ENCODE assay signal across 12 mouse cellular contexts in the genomic region with DNA sequence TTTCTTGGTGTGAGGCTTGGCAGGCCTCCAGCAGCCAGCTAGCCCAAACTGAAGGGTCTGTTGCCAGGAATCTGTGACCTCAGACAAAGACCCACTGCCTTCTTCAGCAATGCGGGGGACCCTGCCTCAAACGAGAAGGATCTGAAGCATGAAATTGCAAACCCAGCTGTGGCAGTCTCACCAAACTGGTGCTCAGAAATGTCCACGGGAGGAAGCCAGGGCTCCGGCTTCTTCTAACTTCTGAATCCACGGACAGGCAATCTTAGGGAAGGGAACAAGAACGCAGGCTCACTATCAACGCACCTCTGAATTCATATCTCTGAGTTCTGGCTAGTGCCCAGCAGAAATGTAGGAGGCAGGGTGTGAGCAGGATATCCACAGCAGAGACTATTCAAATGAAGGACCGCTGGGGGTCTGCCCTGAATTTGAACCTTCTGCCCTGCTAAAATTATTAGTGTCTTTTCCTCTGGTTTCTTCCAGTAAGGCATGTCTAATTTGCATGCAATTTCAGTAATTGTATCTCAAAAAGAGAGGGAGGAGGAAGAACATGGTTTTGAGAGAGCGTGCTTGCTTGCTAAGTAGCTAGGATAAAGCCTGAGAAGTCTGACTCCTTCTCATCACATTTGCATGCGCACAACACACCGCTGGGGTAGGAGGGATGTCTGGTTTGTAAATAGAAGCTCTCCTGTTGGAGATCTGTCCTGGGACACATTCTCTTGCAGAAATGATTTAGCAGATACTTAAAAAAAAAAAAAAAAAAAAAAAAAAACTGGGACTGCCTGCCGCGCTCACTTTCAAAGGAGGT. TPM values are rescaled to one million over a fixed set of nuclear protein-coding genes. Genes with fewer than 3 reads are reported as not detected.
DNase-seq lines count a peak whose midpoint lies in the region; ATAC-seq and TF ChIP-seq lines count a peak whose summit lies in the region.
"Had no signal": no experiment of that assay in that cellular context is flagged by ENCODE, and none has a peak within 500 bp of the region (broad histone marks: within the 10 kb centered on the region; RNA-seq: fewer than 3 reads in every experiment).

No protein-coding gene starts in this region.

- DNase-seq in kidney, postnatal 0 days (ENCODE audit: low spot score), result peak; percentile 43
- DNase-seq in kidney, adult 9 months, result no peak
- DNase-seq in forebrain, embryonic 14.5 days (ENCODE audit: low spot score), result peak; percentile 87
- DNase-seq in retina, postnatal 1 day, result peak; percentile 60
- DNase-seq in right cerebral cortex, postnatal 36 days (ENCODE audit: low spot score in 2 of 2), result no peak
- DNase-seq in ovary, postnatal 14 days (ENCODE audit: low spot score), result no peak
- DNase-seq: cerebellum, postnatal 36 days; gastrocnemius, postnatal 25 days; right cerebral cortex, postnatal 25 days had no signal

- ATAC-seq in kidney, postnatal 0 days (replicated peaks; ENCODE audit: low FRiP score, low read depth), result no peak
- ATAC-seq in forebrain, embryonic 14.5 days, result peak; percentile 58
- no peak for ATAC-seq in limb, embryonic 15.5 days (ENCODE audit: insufficient number of reproducible peaks, low FRiP score, low TSS enrichment, low read depth)
- no peak for ATAC-seq in megakaryocyte, adult 5-6 weeks (ENCODE audit: poor library complexity, severe bottlenecking)
- ATAC-seq: inflammation-experienced regulatory T-cells, adult 6 months had no signal

- 0 out of 2 replicates have a peak, but pooled peaks cover 3% of the 10 kb centered on the region for H3K27me3 ChIP-seq in kidney, postnatal 0 days (ENCODE audit: insufficient read depth, low read length)
- no peaks in the 10 kb centered on the region for H3K27me3 ChIP-seq in forebrain, embryonic 14.5 days (replicated peaks; ENCODE audit: control insufficient read depth, insufficient read depth, low read length)
- peaks cover 2% of the 10 kb centered on the region; the same call in 1 of the 2 replicates for H3K27me3 ChIP-seq in limb, embryonic 15.5 days

- H3K4me3 ChIP-seq in kidney, postnatal 0 days (replicated peaks; ENCODE audit: low read depth, low read length), result no peak overlapping the region
- H3K4me3 ChIP-seq in forebrain, embryonic 14.5 days (ENCODE audit: low read depth, low read length), result 0 out of 2 replicates have a peak overlapping the region, but pooled peaks have one; percentile 5
- no peak overlapping the region for H3K4me3 ChIP-seq in limb, embryonic 15.5 days

- H3K36me3 ChIP-seq in kidney, postnatal 0 days (ENCODE audit: insufficient read depth, low read length), result no peaks in the 10 kb centered on the region
- H3K36me3 ChIP-seq in forebrain, embryonic 14.5 days (ENCODE audit: control insufficient read depth, insufficient read depth, low read length), result no peaks in the 10 kb centered on the region
- no peaks in the 10 kb centered on the region for H3K36me3 ChIP-seq in limb, embryonic 15.5 days

- no peak overlapping the region for H3K9ac ChIP-seq in kidney, postnatal 0 days (ENCODE audit: low read depth, low read length)
- H3K9ac ChIP-seq in forebrain, embryonic 14.5 days (ENCODE audit: low read length), result peak overlapping the region; percentile 29; the same call in 1 of the 2 replicates
- H3K9ac ChIP-seq in limb, embryonic 15.5 days, result no peak overlapping the region

- TF ChIP-seq CTCF in kidney, postnatal 0 days (IDR thresholded peaks at IDR 0.05; ENCODE audit: low read depth), result no peak

- H3K4me1 ChIP-seq in kidney, postnatal 0 days (replicated peaks; ENCODE audit: insufficient read depth, low read length), result peaks cover 18% of the 10 kb centered on the region
- peaks cover 49% of the 10 kb centered on the region for H3K4me1 ChIP-seq in forebrain, embryonic 14.5 days (ENCODE audit: control insufficient read depth, insufficient read depth, low read length)
- H3K4me1 ChIP-seq in limb, embryonic 15.5 days, result peaks cover 30% of the 10 kb centered on the region

- H3K4me2 ChIP-seq in kidney, postnatal 0 days (ENCODE audit: low read length), result peak overlapping the region; percentile 32; the same call in 1 of the 2 replicates
- peak overlapping the region; percentile 36 for H3K4me2 ChIP-seq in forebrain, embryonic 14.5 days (ENCODE audit: low read length)
- H3K4me2 ChIP-seq in limb, embryonic 15.5 days, result 0 out of 2 replicates have a peak overlapping the region, but pooled peaks have one; percentile 3

- H3K9me3 ChIP-seq in kidney, postnatal 0 days (replicated peaks; ENCODE audit: low read length), result no peaks in the 10 kb centered on the region
- no peaks in the 10 kb centered on the region for H3K9me3 ChIP-seq in forebrain, embryonic 14.5 days (replicated peaks; ENCODE audit: control insufficient read depth, low read length)
- no peaks in the 10 kb centered on the region for H3K9me3 ChIP-seq in limb, embryonic 15.5 days

- 15% methylated on average over 13 of the region's 13 CpGs for WGBS in kidney, postnatal 0 days
- 3% methylated on average over 13 of the region's 13 CpGs for WGBS in forebrain, embryonic 14.5 days
- 25% methylated on average over 13 of the region's 13 CpGs for WGBS in limb, embryonic 15.5 days

- 0 out of 2 replicates have a peak overlapping the region, but pooled peaks have one; percentile 36 for H3K27ac ChIP-seq in kidney, postnatal 0 days
- H3K27ac ChIP-seq in forebrain, embryonic 14.5 days (ENCODE audit: low read depth, low read length), result peak overlapping the region; percentile 61
- H3K27ac ChIP-seq in limb, embryonic 15.5 days, result no peak overlapping the region

RNA-seq across cellular contexts. Expression of gene Gas1, which starts 51.5 kb away (rescaled TPM):
- polyA plus RNA-seq in kidney, postnatal 0 days (2015; fragmentation: Nextera tagmentation; extraction: Ambion mirVana), result 84.7 and 116 TPM in 2 replicates
- polyA plus RNA-seq in forebrain, embryonic 14.5 days (2014; fragmentation: Nextera tagmentation; extraction: Ambion mirVana), result 30.5 and 40.6 TPM in 2 replicates
- 233 and 299 TPM in 2 replicates for polyA plus RNA-seq in limb, embryonic 15.5 days (2015; fragmentation: Nextera tagmentation; extraction: Ambion mirVana)
- 0.27 TPM in 1 of 2 replicates, not detected in the other for total RNA-seq in megakaryocyte, adult 5-6 weeks (2015)
- not detected in 2 replicates for total RNA-seq in megakaryocyte, adult 5-6 weeks (2017)
- polyA plus RNA-seq: inflammation-experienced regulatory T-cells, adult 6 months had no signal

Comparison
In these comparisons a context has a peak if more than half of its experiments do, and no peak if none do; other contexts are left out.
1. DNase-seq: peak in kidney, postnatal 0 days (single experiment), forebrain, embryonic 14.5 days (single experiment) and retina, postnatal 1 day (single experiment); none in kidney, adult 9 months (single experiment), right cerebral cortex, postnatal 36 days (0 of 2) and ovary, postnatal 14 days (single experiment).
2. Peak in every context shown above with its lines, with median percentiles within 50 percentile points of each other: H3K4me2 ChIP-seq.